Mouse (Mus musculus): Measurements from ENCODE around the gene Syn2. TPM values are rescaled to one million over a fixed set of nuclear protein-coding genes. Genes with fewer than 3 reads are reported as not detected.

Gene Syn2
- total and polyA plus RNA-seq, 3 experiments = 0.59 to 1.6 (median 1.2) TPM

DNA sequence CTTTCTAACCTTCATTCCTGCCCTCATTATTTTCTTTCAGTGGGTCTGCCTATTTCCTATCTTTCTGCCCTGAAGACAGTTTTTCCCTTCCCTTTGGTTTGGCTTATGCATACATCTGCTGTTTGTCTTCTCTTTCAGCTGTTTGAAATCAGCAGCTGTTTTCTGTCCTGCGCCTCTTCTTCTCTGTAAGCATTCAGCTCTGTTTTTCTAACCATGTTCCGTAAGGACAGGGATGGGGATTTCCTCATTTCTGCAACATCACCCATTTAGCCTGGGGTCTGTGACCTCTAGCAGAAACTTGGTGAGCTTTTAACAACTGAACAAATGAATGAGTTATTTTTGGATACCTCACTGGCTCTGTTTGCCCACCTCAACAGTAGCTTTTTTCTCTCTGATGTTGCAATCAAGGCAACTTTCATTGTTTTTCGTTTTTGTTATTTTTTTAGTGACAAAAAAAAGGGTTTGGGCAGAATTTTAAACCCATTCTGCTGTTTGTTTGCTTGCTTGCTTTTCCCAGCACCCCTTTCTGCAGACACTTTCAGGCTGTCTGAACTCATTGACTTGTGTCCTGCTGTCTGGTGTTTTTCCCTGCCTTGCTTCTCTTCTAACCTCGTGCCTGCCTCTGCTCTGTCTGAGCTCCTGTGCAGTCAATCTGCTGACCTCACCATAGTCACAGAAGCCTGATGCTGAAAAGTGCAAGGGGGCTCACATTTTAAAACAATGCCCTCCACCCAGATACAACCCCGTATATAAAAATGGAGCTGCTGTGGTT, 77.6 kb downstream of the Syn2 start:
- Histone ChIP-seq H3K9me3 (replicated peaks; ENCODE audit: low read length) (peaks cover 3% of the 10 kb centered on the region), H3K9ac (ENCODE audit: insufficient read depth, low read depth) (no peak overlapping the region), H3K27ac (ENCODE audit: insufficient read depth, low read depth) (no peak overlapping the region), H3K79me2 (replicated peaks; ENCODE audit: control insufficient read depth, extremely low read depth, insufficient read depth, poor library complexity, severe bottlenecking) (no peaks in the 10 kb centered on the region), H3K27me3 (replicated peaks) (no peaks in the 10 kb centered on the region), H3K4me2 (ENCODE audit: insufficient read depth, low read depth, poor library complexity, severe bottlenecking) (peak overlapping the region; percentile 14; the same call in 1 of the 2 replicates), H3K36me3 (replicated peaks in 1 of 2; ENCODE audit: control insufficient read depth in 1 of 2, insufficient read depth in 1 of 2, low read length in 1 of 2) (no peaks in the 10 kb centered on the region), H3K4me3 (replicated peaks in 1 of 3; ENCODE audit: low read depth in 2 of 3, low read length in 2 of 3, poor library complexity in 1 of 3) (no peak overlapping the region), H3K4me1 (ENCODE audit: control insufficient read depth in 1 of 2, insufficient read depth in 2 of 2) (peaks cover 0 to 18% of the 10 kb centered on the region in 2 experiments; a peak in 1 of 4 replicates)
- 0 out of 2 replicates have a peak, but pooled peaks have one; percentile 16 for TF ChIP-seq TCF12 (IDR thresholded peaks at IDR 0.05; ENCODE audit: low read depth, low read length)
- TF ChIP-seq ETS1 (conservative IDR thresholded peaks at IDR 0.05; ENCODE audit: low read depth, low read length) = peak; percentile 47; the same call in 1 of the 2 replicates
- 0 out of 2 replicates have a peak, but pooled peaks have one; percentile 30 for TF ChIP-seq MEF2A (IDR thresholded peaks at IDR 0.05; ENCODE audit: borderline replicate concordance, low read depth, low read length)
- no peak for TF ChIP-seq ELF1 (IDR thresholded peaks at IDR 0.05; ENCODE audit: low read depth, low read length)
- dilution Hi-C loops (cut with MboI; ENCODE audit: extremely low pct_ligation_motif_present, extremely low pct_unique_long_range_greater_than_20kb, low sequenced_read_pairs) (no loop called here), in situ Hi-C loops (cut with MboI; ENCODE audit: low pct_ligation_motif_present, low pct_unique_long_range_greater_than_20kb, low sequenced_read_pairs) (no loop called here)
- DNase-seq (ENCODE audit: extremely low read depth) = peak; percentile 6

DNA sequence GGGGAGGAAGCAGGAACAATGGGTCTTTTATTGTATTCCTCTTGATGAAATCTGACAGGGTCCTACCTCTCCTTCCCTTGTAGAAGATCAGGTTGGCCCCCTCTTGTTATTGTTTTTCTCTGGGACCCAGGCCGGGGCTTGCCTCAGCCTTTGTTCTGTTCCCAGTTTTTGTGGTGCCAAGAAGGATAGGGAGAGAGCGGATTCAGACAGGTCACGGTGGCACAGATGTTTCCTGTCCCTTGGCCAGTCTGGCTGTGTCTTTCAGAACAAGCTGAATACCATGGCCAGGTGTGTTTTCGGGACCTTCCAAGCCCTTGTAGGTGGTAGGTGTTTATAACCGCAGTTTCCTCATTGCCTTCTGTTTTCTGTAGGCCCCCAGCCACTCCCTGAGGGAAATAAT, 78.4 kb downstream of the Syn2 start:
- H3K4me3 ChIP-seq (replicated peaks in 1 of 3; ENCODE audit: low read depth in 2 of 3, low read length in 2 of 3, poor library complexity in 1 of 3) = no peak overlapping the region
- no peak overlapping the region for H3K4me2 ChIP-seq (ENCODE audit: insufficient read depth, low read depth, poor library complexity, severe bottlenecking)
- H3K9me3 ChIP-seq (replicated peaks; ENCODE audit: low read length) = peaks cover 2% of the 10 kb centered on the region
- dilution Hi-C loops (cut with MboI; ENCODE audit: extremely low pct_ligation_motif_present, extremely low pct_unique_long_range_greater_than_20kb, low sequenced_read_pairs) = no loop called here
- in situ Hi-C loops (cut with MboI; ENCODE audit: low pct_ligation_motif_present, low pct_unique_long_range_greater_than_20kb, low sequenced_read_pairs) = no loop called here
- TF ChIP-seq TCF12 (IDR thresholded peaks at IDR 0.05; ENCODE audit: low read depth, low read length) (peak; percentile 78), CTCF (conservative IDR thresholded peaks at IDR 0.05 in 1 of 2, IDR thresholded peaks at IDR 0.05 in 1 of 2; ENCODE audit: low read depth in 2 of 2, low read length in 2 of 2) (no peak), MYC (IDR thresholded peaks at IDR 0.05; ENCODE audit: low read depth, low read length) (no peak), RCOR1 (conservative IDR thresholded peaks at IDR 0.05; ENCODE audit: low read depth, low read length) (no peak), EP300 (IDR thresholded peaks at IDR 0.05; ENCODE audit: low read length) (peak; percentile 63), ZKSCAN1 (IDR thresholded peaks at IDR 0.05; ENCODE audit: borderline replicate concordance, low read depth, low read length) (no peak), POLR2A (IDR thresholded peaks at IDR 0.05; ENCODE audit: low read depth, low read length) (no peak)
- H3K27ac ChIP-seq (ENCODE audit: insufficient read depth, low read depth) = no peak overlapping the region
- no peaks in the 10 kb centered on the region for H3K27me3 ChIP-seq (replicated peaks)
- no peaks in the 10 kb centered on the region for H3K36me3 ChIP-seq (replicated peaks in 1 of 2; ENCODE audit: control insufficient read depth in 1 of 2, insufficient read depth in 1 of 2, low read length in 1 of 2)
- H3K79me2 ChIP-seq (replicated peaks; ENCODE audit: control insufficient read depth, extremely low read depth, insufficient read depth, poor library complexity, severe bottlenecking) = no peaks in the 10 kb centered on the region
- DNase-seq (ENCODE audit: extremely low read depth) = peak; percentile 8
- no peak overlapping the region for H3K9ac ChIP-seq (ENCODE audit: insufficient read depth, low read depth)
- H3K4me1 ChIP-seq (ENCODE audit: control insufficient read depth in 1 of 2, insufficient read depth in 2 of 2) = peaks cover 0 to 18% of the 10 kb centered on the region in 2 experiments; a peak in 1 of 4 replicates

DNA sequence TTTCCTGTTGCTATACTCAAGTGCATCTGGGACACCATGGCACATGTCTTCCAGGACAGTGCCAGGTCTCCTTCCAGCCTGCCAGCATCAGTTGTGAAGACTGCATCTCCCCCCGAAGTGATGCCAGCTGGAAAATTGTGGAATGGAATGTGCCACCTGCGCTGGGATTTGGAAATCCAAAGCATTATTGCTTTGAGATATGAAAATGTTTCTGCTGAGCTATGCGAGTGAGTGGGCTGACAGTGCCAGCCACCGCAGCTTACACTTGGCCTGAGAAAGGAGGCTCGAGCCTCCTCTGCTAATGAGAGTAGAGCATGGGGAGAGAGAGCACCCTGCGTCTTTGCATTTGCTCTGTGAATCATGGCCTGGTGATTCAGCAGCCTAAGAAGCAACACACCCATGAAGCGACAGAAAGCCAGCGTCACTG, 86.5 kb downstream of the Syn2 start:
- Histone ChIP-seq H3K4me2 (ENCODE audit: insufficient read depth, low read depth, poor library complexity, severe bottlenecking) (no peak overlapping the region), H3K9ac (ENCODE audit: insufficient read depth, low read depth) (no peak overlapping the region), H3K79me2 (replicated peaks; ENCODE audit: control insufficient read depth, extremely low read depth, insufficient read depth, poor library complexity, severe bottlenecking) (no peaks in the 10 kb centered on the region), H3K36me3 (replicated peaks in 1 of 2; ENCODE audit: control insufficient read depth in 1 of 2, insufficient read depth in 1 of 2, low read length in 1 of 2) (no peaks in the 10 kb centered on the region), H3K4me1 (ENCODE audit: control insufficient read depth in 1 of 2, insufficient read depth in 2 of 2) (no peaks in the 10 kb centered on the region), H3K4me3 (replicated peaks in 1 of 3; ENCODE audit: low read depth in 2 of 3, low read length in 2 of 3, poor library complexity in 1 of 3) (no peak overlapping the region), H3K27me3 (replicated peaks) (no peaks in the 10 kb centered on the region), H3K27ac (ENCODE audit: insufficient read depth, low read depth) (no peak overlapping the region), H3K9me3 (replicated peaks; ENCODE audit: low read length) (no peaks in the 10 kb centered on the region)
- in situ Hi-C loops (cut with MboI; ENCODE audit: low pct_ligation_motif_present, low pct_unique_long_range_greater_than_20kb, low sequenced_read_pairs) = no loop called here
- no peak for DNase-seq (ENCODE audit: extremely low read depth)
- no peak for TF ChIP-seq IRF4 (IDR thresholded peaks at IDR 0.05; ENCODE audit: low read depth, low read length)
- TF ChIP-seq ELF1 (IDR thresholded peaks at IDR 0.05; ENCODE audit: low read depth, low read length) = no peak
- no peak for TF ChIP-seq ZKSCAN1 (IDR thresholded peaks at IDR 0.05; ENCODE audit: borderline replicate concordance, low read depth, low read length)
- no peak for TF ChIP-seq ZMIZ1 (IDR thresholded peaks at IDR 0.05; ENCODE audit: low read depth, low read length)
- no peak for TF ChIP-seq E2F4 (IDR thresholded peaks at IDR 0.05; ENCODE audit: insufficient replicate concordance, low read depth, low read length)
- TF ChIP-seq POLR2AphosphoS2 (IDR thresholded peaks at IDR 0.05; ENCODE audit: low read depth, low read length) = no peak
- dilution Hi-C loops (cut with MboI; ENCODE audit: extremely low pct_ligation_motif_present, extremely low pct_unique_long_range_greater_than_20kb, low sequenced_read_pairs) = no loop called here
